Mouse (Mus musculus): ENCODE results near the gene Runx1.

Runx1 gene

DNA sequence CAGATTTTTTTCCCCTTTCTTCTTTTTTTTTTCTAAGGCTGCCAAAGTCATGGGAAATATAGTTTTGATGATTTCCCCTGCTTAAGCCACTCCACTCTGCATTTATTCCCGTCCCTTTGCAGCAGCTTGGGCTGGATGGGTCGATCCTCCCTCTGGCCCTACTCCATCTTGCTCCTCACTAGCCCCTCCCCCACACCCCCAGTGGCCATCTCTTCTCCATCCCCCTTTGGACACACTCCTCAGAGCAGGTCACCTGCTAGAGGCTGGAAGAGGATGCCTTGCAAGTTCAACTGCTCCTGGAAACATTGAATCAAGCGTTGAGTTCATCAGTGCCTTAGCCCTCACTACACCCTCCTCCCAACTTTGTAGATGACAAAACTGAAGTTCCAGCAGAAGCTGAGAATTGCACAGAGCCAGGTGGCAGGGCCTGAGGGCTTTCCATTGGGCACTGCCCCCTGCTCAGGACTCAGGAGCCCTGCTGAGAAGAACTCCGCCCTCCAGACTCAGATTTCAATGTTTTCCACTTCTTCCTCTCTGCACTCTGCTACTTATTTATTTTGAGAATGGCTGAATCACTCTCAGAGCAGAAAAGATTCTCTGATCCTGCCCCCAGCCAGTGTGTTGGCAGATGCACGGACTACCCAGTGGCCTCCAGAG lies 171.5 kb downstream of the Runx1 start:
- DNase-seq (ENCODE audit: extremely low spot score) = no peak

DNA sequence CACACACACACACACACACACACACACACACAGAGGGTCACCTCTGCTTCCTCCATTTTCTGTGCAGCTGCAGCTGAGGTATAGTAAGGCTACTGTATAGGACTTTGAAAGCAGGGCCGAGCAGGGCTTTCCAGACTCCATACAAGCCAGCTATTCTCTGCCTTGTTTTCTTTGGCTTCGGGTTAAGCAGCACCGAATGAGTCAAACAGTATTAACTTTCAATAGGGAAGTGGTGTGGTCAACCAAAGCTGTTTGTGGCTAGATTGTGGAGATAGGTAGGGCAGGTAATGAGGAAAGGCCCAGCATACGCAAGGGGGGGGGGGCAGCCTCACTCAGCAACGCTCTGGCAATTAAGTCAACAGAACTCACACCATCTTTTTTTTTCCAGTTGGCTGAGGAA lies 172.1 kb downstream of the Runx1 start:
- DNase-seq (ENCODE audit: extremely low spot score) = no peak

DNA sequence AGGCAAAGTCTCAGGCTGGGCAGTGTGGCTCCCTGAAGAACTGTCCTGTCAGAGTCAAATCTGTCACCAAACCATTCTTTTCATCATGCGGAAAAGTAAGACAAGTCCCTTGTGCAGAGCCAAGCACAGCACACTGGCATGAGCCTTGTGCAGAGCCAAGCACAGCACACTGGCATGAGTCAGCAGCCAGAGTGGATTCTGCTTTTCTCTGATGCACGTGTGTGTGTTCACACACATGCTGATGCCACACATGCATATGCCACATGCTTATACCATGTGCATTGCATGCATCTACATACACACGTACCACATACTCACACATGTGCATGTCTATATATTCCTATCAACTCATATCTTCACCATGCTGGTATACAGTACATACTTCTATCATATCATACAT lies 174.7 kb downstream of the Runx1 start:
- no peak for DNase-seq (ENCODE audit: extremely low spot score)

DNA sequence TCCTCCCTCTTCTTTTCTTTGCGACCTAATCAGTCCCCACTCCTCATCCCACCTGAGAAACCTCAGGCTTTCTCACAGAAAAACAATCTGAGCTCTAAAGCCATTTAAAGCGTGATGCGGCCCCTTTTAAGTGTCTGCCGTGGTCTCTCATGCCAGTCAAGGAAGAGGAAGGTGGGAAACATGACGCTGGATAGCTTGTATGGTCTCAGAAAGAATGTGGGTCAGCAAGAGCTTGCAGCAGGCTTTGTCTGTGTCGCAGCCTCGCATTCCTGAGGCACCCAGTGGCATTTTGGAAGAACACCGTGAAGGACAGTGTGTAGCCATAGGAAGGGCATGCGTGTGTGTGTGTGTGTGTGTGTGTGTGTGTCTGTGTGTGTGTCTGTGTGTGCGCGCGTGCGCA lies 179.8 kb downstream of the Runx1 start:
- DNase-seq (ENCODE audit: extremely low spot score) = peak; percentile 24

DNA sequence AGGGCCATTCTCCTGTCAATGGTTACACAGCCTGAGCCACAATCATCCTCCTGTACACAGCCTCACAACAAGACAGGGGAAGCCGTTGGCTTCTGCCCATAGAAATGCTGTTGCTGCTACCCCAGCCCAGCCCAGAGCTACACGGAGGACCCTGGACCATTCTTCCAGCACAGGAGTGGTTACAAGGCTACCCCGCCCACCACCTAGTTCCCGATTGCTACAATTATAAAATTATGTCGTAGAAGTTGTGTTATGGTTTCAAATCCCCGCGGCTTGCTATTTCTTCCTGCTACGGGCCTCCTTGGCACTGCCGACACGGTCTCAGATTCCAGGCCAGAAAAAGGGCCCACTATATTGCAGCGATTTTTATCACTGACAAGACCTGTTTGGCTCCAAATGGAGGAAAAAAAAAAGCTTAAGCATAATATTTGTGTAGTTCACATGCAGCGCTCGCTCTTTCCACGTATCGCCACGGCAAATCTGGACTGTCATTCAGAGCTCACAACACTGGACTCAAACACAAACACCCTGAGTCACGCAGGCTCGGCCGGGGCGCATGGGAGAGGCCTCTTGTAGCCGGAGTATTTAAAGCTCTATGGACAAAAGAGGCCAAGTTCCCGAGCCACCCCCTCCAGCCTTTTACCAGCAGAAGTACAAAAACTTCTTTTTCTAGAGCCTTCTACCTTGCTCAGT lies 180.4 kb downstream of the Runx1 start:
- no peak for DNase-seq (ENCODE audit: extremely low spot score)

DNA sequence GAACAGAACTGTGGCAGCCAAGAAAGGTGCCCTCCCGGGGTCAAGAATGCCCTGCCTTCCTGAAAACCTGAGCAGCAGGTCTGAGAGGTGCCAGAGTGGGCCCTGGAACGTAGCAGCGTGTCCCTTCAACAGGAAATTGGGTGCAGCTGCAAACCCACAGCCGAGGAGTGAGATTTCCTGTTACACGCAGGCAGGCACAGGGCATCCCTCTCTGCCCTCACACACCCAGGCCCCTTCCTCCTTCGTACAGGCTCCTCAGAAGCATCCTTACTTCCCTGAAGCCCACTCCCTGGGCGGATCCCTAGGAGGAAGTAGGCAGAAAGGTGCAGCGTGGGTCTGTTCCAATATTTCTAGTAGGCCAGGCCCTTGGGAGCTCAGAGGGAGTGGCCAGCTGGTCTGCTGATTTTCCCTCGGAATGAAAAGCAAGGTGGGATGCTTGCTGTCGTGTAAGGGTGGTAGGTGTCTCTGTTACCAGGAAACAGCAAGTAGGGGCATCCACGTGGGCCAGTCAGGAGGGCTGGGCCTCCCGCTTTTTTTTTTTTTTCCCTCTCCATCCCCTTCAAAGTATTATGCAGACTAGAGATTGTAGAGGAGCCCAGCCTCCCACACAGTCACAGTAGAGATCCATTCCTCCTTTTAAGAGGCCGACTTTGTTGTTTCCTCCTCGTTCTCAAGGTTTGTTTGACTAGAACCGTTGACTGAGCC lies 181.1 kb downstream of the Runx1 start:
- DNase-seq (ENCODE audit: extremely low spot score) = no peak

DNA sequence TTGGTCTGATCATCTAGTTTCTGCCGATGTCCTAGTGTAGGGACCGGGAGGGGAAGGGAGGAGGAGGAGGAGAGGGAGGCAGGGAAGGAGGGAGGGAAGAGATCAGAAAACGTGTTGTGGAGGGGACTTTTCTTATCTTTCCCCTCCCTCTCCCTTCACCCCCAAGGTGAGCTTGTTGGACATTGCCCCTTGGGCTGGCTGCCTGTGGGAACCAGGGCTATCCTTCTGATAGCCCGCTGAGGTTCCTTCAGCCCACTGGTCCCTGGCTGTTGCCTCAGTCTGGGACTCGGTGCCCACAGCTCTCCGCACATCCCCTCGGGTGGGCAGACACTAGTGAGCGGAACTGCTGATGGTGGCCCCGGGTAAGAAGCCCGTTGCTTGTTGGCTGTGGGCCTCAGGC lies 181.6 kb downstream of the Runx1 start:
- no peak for DNase-seq (ENCODE audit: extremely low spot score)

DNA sequence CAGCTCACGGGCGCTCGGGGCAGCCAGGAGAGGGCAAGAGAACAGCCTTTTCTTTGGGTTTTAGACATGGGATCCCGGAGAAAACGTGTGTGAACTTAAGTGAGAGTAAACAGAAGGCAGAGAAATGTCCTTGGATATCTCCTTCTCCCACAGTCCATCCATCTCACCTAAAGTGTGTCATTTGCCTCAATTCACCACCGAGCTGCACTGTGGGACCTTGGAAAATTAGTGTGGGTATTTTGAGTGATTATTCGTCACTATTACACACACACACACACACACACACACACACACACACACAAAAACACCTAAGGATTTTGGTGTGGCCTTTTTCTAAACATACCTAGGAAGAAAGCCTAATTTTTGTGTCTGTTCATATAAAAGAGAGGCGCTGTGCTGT lies 183.7 kb downstream of the Runx1 start:
- no peak for DNase-seq (ENCODE audit: extremely low spot score)

DNA sequence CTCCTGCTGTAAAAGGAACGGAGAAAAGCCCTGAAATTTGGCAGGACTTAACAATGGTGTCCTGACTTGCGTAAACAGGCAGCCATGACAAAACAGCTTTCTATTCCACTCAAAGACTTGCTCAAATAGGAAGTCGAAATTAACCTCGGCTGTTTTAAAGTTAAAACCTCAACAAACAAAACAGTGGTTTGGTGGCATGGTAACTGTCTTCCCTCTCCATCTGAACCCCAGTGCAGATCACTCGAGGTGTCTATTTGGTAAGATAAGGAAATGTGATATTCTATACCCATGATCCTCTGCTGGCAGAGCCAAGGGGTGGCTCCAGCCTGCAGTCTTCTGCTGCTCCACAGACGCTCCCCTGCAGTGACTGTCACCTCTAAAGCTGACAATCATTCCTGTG lies 184.9 kb downstream of the Runx1 start:
- DNase-seq (ENCODE audit: extremely low spot score) = no peak

DNA sequence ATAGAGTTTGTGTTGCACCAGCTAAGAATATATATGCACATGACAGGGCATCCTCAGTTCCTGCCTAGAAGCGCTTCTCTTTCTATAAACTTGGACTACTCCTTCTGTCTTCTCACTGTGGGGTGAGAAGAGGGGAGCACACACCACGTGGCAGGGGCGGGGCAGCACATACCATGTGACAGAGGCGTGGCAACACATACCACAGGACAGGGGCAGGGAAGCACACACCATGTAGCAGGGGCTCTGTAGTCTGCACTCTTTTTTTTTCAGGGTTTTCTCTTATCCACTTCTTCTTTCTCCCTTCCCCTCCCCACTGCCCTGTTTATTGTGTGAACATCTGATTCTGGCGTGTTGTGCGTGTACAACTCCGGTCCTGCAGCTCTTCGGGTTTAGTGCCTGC lies 186.9 kb downstream of the Runx1 start:
- no peak for DNase-seq (ENCODE audit: extremely low spot score)

DNA sequence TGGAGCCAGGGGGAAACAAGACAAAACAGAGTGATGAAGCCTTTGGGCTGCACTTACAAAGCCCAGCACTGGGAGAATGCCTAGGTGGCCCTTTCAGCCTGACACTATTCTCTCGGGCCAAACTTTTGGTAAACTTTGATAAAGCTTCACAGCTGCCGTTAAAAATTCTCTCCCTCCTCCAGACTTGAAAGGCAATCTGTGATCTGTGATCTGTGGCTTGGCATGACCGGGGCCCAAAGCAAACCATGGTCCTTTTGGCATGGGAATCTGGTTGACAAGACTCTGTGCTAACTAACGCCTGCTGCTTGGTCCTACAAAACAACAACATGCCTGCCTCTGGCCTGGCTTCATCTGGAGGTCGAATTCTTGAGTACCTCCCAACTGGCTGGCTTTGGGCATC lies 188.9 kb downstream of the Runx1 start:
- no peak for DNase-seq (ENCODE audit: extremely low spot score)

DNA sequence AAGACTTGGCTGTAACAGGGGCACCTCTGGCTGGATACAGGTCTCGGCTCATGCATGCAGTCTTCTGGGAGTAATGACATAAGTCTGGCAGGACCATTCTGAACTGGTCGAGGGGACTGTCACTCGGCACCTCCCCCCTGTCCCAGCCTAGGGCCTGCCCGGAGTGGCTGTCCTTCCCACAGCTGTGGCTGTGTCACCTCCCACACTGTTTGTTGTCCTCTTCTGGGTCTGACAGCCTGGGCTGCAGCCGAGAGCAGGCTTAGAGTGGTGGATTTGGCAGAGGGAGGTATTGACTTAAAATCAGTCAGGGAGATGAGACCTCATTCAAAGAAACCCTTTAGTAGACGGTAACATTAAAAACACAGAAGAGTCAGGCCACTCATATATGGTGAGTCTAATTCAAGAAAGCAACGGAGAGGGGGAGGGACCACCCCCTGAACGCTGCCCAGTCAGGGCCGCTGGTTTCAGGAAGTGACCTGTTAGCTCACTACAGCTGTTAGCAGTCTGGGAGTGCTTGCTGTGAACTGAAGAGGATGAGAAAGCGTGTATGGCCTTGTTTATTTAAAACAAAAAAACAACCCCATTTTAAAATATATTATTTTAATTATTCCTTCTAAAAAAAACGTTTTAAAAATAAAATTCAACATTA lies 193.7 kb downstream of the Runx1 start:
- DNase-seq (ENCODE audit: extremely low spot score) = peak; percentile 37

DNA sequence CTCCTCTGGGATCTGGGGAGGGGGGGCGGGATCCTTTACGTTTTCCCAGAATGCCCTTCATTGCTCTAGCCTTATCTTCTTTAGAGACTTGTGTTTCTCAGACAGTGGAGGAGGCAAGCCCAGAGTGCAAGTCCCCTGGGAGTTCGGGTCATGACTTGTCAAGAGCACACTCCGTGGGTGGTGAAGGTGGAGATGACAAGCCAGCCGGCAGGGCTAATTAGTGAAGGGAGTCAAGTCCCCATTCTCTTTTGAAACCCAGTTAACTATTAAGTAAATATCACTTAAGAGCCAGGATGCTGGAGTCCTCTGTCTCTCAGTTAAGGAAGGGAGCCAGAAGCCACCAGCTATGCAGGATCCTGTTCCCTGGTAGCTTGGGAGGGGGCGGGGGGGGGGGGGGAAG lies 194.3 kb downstream of the Runx1 start:
- no peak for DNase-seq (ENCODE audit: extremely low spot score)

DNA sequence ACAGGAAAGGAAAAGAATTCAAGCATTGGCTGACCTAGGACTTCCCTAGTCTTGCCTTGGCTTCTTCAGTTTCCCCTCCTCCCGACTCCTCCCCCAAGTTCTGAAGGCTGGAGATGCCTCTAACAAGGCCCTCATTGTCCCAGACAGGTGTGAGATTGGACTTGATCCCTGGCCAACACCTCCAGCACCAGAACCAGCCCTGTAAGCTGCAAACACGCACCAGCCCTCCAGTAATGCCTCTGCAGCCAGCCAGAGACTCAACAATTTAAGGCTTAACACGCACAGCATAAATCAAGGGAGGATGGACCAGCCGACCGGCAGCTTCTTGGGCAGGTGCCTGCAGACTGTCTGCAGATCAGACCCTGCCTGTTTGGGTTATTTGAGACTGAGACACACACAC lies 195.0 kb downstream of the Runx1 start:
- DNase-seq (ENCODE audit: extremely low spot score) = no peak

DNA sequence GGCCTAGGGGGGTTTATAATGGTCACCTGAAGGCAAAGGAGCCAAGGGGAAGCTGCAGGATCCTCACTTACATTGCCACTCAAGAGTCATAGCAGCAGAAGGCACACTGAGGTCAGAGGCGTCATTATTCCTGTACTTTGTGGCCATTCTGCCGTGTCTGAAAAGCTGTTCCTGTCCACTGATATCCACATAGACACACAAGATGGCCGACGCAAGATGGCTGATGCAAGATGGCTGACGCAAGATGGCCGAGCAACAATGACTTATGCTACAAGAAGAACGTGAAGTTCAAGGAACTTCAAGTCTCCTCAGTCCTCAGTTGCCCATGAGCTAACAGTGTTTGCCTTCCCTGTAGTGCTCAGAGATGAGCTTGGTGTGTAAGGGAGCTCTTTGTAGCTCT lies 196.1 kb downstream of the Runx1 start:
- no peak for DNase-seq (ENCODE audit: extremely low spot score)

DNA sequence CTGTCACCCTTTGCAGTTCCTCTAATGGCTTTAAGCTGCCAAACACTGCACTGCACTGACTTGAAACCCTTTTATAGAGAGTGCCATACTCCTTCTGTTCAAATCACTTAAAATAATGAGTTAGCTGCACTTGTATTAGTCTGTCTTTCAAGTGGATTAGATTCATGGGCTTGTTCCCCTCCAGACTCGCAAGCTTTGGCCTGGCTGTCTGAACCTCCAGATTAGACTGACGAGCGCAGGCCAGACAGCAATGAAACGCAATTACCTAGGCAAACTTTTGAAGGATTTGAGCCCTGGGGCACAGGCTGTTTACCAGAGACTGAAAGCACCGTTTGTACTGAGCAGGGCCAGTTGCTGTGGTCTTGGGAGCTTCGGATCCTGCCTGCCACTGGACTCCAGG lies 198.7 kb downstream of the Runx1 start:
- no peak for DNase-seq (ENCODE audit: extremely low spot score)

DNA sequence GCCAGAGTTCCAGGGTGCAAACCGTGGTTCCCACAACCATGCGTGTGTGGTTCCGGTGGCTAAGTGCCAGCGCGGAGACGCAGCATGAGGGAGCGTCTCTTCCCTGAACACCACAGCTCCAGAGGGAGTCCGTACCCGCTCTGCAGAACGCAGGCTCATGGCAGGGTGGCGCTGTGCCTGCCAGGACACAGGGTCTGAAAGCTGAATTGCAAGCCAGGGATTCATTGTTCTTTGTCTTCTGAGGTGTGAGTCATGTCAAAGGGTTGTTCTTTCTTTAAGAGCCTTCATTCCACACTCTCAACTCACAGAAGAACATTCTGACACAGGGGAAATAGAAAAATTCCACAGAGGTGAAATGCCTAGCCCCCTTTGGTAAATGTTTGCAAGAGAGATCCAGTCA lies 202.0 kb downstream of the Runx1 start:
- DNase-seq (ENCODE audit: extremely low spot score) = no peak

DNA sequence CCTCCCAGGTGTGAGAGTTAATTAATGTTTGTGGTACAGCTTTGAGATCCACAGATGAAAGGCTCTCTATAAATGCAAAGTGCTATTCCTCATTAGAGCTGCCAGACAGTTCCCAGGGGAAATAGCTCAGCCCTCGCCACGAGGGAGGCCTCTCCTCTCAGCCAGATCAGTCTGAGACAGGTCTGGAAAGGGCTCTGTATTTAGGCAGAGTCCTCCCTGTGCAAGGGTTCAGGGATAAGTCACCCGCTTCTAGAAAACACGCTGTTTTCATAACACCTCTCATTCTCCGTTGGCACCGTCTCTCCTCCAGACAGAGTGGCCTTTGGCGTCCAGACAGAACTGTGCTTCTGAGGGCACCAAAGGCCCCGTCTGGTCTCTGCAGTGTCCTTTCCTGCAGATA lies 204.1 kb downstream of the Runx1 start:
- DNase-seq (ENCODE audit: extremely low spot score) = no peak

DNA sequence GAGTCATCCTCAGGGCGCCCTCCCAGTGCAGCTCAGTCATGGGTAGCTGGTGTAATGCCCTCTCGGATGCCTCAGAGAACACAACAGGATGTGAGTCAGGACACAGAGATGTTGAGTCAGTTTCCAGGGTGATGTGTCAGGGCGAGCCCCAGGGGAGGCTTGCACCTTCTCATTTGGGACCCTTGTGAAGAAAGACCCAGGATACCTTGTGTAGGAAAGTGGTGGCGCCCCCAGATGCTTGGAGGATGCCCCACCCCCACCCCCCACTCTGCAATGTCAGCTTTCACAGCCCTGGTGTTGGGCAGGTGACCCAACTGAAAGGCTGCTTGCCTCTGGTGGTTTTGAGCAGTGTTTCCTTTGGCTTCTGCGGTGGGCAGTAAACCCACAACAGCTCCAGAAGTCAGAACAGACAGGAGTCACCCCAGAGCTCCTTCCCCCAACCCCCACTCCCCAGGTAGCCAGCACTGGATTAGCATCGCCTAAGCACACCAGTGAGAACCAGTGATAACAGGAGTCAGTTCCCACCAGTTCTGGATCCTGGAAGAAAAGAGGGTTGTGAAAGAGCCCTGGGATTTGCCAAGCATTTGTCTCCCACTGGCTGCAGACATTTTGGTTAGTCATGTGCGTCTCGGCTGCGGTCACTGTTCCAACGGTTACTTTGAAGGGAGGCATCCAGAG lies 205.0 kb downstream of the Runx1 start:
- no peak for DNase-seq (ENCODE audit: extremely low spot score)

DNA sequence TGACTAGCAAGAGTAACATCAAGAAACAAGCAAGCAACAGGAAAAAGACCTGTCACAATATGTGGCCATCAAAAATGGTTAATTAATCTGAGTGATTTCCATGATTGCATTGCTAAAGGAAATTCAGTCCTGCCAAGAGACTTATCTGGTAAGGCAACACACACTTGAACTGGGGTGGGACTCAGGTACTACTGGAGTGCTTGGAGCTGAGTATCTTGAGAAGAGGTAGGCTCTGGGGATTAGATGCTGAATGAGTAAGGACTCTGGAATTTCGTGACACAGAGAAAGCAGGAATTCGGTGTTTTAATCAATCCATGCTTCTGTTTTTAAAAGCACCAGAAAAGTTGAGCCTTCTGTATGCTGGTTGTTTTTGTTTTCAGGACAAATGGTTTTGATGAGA lies 209.1 kb downstream of the Runx1 start:
- no peak for DNase-seq (ENCODE audit: extremely low spot score)

DNA sequence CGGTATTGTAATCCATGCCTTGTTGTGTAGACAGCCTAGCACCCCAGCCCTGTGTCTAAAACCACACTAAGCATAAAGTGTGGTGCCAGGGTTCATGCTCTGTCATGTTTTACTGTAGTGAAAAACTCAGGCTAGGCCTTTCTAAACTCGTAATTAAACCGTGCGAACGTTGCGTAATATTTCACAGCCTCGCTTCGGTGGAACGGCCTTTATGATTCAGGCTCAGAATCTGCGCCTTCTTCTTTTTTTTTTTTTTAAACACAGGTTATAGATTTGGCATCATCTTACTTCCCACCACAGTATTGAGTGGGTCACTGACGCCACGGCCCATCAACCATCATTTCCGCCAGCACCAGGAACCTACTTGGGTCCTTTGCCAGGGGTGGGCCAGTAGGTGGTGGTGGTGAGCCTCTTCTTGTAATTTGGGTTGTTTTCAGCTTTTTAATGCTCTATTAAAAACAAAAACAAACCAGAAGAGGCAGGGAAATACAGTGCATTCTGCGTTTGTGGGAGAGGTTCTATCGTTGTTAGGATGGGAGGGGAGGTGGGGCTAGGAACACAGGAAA lies 210.6 kb downstream of the Runx1 start:
- no peak for DNase-seq (ENCODE audit: extremely low spot score)

DNA sequence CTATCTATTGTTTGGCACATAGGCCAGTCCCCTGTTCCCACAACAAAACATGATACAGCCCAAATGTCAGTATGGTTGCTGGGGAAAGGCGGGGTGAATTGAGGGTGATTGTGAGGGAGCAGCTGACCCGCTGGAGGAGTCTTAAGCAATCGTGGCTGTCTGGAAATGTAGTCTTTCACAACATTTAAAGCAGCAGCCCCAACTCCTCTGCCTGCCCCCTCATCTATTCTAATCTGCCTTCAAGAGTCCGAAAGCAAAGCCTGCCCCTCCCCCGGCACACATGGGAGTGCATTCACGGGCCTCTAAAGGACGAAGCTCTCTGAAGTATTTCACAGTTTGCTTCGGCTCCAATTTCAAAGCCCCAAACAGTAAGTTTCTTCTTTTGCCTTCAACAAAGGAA lies 213.4 kb downstream of the Runx1 start:
- no peak for DNase-seq (ENCODE audit: extremely low spot score)

Measured in embryo, embryonic 9.5 days (tissue).